Mouse (Mus musculus) liver, embryonic 14.5 days (tissue): ENCODE data around the gene Iqgap3.

Source experiments
- CTCF ChIP-seq: IDR thresholded peaks from 2 replicates; pipeline ENCODE4 v1.5.1; 2016; ENCODE audit warnings: antibody characterized with exemption, low read depth, control low read depth
- EP300 ChIP-seq: IDR thresholded peaks from 2 replicates; pipeline ENCODE4 v1.6.1; 2016; ENCODE audit warnings: antibody characterized with exemption, low read depth

DNA sequence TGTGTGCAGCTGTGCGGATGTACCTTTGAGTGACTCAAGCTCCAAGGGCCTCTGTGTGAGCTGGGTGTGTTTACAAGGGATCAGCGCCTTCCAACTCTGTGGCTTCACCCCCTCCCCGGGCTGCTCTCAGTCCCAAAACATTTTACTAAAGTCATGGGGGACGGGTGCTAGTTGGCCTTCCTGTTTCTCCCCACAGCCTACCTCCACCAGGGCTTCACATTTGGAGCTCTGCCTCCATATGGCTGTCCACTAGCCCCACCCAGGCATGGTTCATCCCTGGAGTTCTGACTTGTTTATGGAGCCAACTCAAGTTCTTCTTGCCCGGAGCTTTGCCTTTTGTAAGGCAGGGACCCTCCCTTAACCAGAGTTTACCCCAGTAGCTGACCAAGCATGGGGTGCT lies 88.6 kb downstream of the Iqgap3 start:
- TF ChIP-seq CTCF (no peak), EP300 (no peak)
